Mouse (Mus musculus): ENCODE measurements around the gene Abcf1.
"Not testable (repeated sequence)": the region's sequence is repeated elsewhere in the genome, so short reads cannot be mapped to it uniquely, and the experiment has no call there.

The Abcf1 gene

DNA sequence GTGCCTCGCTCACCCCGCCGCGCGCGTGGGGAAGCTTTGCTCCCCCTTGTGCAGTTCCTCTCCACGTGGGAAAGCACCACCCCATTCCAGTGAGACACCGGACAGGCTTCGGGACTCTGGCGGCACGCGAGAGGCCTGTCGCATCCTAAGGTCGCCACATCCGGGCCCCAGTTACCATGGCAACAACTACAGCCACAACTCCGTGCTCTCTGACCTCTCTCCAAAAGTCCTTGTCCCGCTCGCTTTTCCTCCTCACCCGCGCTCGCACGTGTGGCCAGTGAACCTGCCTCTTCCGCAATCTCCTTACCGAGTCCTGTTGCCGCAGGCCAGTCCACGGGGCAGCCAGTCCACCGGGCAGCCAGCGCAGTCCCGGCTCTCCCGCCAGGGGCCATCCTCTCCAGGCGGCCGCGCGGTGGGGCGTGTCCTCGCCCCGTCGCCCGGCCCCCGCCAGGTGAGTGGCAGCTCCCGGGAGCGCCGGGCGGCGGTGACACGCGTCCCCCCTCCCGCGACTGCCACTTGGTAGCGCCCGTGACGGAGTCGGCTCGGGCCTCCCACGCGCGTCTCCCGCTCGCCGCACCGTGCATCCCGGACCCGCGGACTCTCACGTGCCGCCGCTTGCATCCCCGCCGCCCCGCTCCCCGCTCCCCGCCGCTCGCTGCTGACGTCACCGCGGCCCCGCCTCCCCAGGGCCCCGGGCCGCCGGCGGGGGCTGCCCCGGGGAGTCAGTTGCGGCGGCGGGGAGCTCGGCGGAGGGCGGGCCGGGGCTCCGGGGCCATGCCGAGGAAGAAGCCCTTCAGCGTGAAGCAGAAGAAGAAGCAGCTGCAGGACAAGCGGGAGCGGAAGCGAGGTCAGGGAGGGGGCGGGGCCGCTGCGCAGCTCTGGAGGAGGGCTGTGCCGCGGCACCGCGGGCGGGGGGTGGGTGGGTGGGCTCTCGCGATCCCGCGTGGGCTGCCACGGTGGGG lies 10.1 kb upstream of the Abcf1 start, which contains the start of the genes Gnl1 and Prr3:
Gene Gnl1, plus strand, starts transcription at position 451 of the 962 bp plus-strand sequence.
Gene Prr3, minus strand, starts transcription at position 836 of the 962 bp plus-strand sequence.
- peak; percentile 97 for DNase-seq (ENCODE audit: low read depth, low spot score)

DNA sequence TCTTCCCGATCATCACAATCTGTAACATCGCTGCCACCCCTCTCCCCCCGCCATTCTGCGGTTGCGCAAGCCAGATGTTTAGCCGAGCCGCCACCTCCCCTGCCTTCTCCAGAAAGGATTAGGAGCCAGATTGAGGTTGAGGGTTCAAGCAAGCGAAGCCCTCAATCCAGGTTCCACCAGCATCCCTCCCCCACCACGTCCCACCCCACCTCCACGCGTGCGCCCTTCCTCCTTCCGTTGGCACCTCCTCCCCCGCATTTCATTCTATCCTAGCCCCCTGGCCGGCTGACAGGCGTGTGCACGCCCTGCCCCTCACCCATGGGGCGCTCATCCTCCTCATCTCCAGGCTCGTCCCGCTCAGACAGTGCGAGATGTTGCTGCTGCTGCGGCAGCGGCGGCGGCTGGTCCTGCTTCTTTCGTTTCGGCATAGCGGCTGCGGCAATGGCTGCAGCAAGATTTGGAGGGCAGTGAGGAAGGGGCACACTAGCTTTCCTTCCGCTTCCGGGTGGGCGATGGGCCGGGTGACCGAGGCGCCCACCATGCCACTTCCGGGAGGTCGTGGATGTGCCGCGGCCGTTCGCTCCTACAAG lies 9.3 kb upstream of the Abcf1 start:
- DNase-seq (ENCODE audit: low read depth, low spot score): peak; percentile 92

DNA sequence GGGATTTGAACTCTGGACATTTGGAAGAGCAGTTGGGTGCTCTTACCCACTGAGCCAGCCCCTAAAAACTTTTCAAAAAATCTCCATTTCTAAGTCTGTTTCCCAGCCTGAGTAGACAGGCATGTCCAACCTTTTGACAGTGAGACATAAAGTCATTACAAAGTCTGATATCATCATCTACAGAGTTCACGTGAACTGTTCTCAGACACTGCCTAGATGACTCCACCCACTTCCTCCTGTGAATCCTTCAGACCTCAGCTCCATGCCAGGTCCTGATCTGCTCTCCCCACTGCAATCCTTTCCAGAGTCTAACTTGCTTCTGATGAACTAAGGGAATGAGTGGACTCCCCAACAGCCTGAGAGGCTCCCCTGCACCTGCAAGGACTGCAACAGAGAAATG lies 2.6 kb upstream of the Abcf1 start:
- DNase-seq (ENCODE audit: low read depth, low spot score): peak; percentile 50

DNA sequence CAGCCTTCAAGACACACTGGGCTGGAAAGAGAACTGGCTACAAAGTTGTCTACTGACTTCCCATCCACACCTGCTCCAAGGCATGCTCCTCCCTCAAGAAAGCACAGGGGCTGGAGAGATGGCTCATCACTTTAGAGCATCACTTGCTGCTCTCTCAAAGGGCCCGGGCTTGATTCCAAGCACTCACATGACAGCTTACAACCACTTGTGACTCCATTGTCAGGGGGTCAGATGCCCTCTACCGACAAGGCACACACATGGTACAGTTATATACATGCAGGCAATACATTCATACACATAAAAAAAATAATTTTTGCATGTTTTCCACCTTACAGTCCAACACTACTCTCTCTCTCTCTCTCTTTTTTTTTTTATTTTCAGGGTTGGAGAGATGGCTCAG lies 1.9 kb downstream of the Abcf1 start:
- DNase-seq (ENCODE audit: low read depth, low spot score): no peak

DNA sequence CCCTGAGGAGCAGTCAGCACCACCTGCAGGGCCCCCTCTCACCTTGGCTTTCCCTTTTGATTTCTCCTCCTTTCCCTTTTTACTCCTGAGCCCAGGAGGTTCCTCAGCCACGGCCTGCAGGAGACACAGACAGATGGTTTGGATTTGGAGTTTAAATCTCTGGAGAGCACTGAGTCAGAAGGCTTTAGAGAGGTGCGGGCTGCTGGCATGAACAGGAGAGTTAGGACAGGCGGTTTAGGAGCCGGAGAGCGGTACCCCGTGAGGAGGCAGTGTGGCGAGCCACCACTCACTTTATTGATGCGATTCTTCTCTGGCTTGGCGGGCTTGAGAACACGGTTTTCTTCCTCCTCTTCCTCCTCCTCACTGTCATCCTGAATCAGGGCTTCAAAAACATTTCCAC lies 6.3 kb downstream of the Abcf1 start:
- DNase-seq (ENCODE audit: low read depth, low spot score): no peak

DNA sequence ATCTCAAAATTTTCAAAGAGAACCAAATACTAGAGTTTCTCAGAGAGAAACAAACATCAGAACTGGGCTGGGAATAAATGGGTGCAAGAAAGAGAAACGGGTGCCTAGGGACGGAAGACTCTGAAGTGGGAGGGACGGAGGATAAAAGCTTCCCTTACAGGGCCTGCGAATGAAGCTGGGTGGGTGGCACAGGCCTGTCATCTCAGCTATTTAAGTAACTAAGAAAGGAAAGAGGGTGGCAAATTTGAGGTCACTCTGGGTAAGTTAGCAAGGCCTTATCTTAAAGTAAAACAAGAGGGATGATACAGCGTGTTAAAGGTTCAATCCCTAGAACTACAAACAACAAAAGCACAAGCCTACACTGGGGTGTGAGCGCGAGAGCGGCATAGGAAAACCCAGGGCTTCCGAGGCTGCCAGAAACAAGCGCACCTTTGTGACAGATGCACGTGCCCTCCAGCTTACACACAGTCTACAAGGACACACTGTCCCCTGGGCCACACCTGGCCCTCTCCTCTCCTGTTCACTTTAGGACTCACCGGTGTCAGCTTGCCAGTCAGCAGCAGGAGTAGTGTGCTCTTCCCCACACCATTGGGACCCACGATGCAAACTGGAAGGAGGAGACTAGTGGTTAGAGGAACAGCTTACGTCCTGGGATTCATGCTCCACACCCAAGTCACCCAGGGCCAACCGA lies 10.9 kb downstream of the Abcf1 start:
- no peak for DNase-seq (ENCODE audit: low read depth, low spot score)

DNA sequence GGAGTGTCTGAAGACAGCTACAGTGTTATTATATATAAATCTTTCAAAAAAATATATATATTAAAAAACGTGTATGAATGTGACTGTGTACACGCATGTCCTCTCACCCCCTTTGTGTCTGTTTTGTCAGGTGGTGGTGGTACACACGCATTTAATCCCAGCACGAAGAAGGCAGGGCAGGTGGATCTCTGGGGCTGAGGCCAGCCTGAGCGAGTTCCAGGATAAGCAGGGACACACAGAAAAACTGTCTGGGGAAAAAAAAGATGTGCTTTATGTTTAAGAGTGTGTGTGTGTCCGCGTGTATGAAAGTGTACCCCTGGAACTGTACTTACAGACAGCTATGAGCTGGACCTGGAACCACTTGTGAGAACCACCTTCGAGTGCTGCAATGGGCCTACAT lies 14.9 kb downstream of the Abcf1 start:
- DNase-seq (ENCODE audit: low read depth, low spot score): no peak

DNA sequence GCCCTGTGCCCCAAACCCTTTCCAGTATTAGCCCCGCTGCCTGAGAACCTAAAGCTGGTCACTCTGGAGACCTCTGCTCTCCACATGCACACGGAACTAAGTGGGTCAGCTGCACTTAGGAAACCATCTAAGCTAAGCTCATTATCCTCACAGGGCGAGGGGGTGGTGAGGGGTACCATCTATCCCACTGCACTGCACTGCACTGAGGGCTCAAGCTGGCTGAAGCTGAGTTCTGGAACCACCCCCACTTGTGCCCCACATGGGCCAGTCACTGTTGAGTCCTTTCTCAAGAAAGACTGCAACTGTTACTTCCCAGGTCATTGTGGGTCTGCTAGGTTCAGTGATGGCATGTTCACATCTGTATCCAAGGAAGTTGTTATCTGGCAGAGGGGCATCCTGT lies 17.0 kb downstream of the Abcf1 start:
- not testable (repeated sequence) for DNase-seq (ENCODE audit: low read depth, low spot score)

DNA sequence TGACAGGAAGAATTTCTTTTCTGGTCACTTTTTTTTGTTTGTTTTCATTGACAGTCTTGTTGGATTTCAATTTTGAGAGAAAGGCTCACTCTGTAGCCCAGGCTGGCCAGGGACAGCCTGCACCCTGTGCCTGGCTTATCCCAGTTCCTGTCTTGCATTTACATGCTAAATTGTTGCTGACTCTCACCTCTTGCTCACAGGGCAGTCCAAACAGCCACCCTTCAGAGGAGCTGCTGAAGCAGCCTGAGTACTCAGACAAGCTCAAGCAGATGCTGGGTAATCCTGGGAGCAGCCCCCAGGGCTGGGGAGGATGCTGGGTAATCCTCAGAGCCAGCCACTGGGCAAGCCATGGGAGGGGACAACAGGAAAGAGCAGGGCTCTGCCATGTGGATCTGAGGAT lies 18.6 kb downstream of the Abcf1 start:
- not testable (repeated sequence) for DNase-seq (ENCODE audit: low read depth, low spot score)

DNA sequence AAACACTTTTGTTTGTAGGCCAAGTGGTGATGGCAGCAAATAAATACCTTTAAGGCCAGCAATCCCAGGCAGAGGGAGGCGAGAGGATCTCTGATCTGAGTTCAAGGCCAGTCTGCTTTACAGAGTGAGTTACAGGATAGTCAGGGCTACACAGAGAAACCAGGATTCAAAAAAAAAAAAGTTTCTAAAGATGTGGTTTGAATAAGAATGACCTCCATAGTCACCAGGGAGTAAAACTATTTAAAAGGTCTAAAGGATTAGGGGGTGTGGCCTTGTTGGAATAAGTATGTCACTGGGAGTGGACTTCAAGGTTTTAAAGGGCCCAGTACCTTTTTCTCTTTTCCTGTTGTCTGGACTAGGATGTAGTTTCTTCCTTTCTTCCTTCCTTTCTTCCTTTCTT lies 29.6 kb downstream of the Abcf1 start:
- peak; percentile 97 for DNase-seq (ENCODE audit: low read depth, low spot score)

DNA sequence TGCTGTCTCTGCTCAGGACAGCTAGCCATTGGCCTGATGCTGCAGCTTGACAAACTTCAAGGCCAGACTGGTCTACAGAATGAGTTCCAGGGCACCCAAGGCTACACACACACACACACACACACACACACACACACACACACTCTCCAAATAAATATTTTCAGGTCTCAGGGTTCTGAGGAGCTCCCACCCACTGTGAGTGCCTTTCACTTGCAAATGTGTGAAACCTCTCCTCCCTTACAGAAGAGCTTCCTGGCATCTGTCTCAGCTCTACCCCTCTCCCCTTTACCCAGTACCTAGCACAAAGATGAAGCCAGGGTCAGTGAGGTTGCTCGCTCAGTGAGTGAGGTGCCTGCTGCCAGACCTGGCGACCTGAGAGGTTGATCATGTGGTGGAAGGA lies 30.5 kb downstream of the Abcf1 start:
- peak; percentile 95 for DNase-seq (ENCODE audit: low read depth, low spot score)

DNA sequence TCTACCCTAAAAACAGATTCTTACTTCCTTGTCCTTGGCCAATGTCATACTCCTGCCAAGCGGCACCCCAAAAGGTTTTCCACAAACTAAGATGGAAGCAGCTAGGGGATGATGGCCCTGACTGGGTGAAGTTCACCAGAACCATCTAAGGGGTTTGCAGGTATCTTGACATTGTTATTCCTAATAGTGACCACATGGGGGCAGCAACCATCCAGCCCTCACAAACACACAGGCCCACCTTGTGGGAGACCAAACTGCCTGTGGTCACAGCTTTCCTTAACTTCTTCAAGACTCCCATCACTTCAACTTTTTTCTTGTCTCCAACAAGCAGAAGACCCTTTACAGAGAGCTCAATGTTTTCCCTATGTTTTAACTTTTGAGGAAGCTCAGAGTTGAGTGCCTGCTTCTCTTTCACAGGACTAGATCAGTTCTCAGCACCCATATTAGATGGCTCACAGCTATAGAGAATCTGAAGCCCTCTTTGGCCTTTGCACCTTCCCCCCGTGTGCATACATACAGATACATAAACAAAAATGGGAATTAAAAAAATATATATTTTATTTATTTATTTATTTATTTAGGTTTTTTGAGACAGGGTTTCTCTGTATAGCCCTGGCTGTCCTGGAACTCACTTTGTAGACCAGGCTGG lies 31.7 kb downstream of the Abcf1 start:
- peak; percentile 89 for DNase-seq (ENCODE audit: low read depth, low spot score)

DNA sequence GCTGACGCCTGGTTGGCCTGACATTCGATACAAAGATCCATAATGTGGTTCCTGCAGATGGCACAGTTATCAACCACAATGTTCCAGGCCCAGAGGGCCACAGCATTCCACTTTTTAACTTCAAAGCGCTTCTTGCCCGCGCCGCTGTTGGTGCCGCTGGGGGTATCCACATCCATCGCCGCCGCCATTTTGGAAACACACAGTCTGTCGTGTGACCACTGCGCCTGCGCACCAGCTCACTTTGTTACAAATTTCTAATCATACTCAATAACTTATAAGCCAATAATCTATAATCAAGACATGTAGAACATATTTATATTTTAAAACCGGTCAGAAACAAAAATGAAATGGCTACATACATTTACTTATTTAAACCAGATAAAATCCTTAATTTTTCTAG lies 33.8 kb downstream of the Abcf1 start:
- DNase-seq (ENCODE audit: low read depth, low spot score): peak; percentile 58

DNA sequence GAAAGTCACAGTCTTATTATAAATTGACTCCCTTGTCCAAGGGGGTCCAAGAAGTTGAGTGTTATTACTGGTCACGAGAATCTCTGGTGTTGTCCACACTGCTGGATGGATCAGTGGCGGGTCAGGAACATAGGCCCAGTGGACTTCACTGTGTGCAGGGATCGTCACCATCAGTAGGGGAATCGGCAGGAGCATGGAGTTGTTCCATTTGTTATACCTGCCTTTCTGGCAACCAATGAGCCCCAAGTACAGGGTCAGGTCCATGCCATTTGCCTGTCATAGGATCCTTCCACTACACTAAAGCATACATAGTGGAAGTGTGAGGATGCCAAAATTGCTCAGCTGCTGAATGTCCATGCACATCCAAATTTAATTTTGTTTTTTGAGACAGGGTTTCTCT lies 37.0 kb downstream of the Abcf1 start:
- no peak for DNase-seq (ENCODE audit: low read depth, low spot score)

DNA sequence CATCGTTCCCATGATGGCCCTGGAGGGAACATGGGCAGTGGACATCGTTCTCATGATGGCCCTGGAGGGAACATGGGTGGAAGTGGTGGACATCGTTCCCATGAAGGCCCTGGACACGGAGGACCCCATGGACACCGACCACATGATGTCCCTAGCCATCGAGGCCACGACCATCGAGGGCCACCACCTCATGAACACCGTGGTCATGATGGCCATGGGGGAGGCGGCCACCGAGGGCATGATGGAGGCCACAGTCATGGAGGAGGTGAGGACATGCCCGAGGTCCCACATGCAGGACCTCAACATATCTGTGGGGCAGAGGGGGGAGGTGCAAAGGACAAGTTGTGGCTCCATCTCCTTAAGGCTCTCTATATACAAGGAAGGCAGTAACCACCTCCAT lies 38.9 kb downstream of the Abcf1 start:
- no peak for DNase-seq (ENCODE audit: low read depth, low spot score)

DNA sequence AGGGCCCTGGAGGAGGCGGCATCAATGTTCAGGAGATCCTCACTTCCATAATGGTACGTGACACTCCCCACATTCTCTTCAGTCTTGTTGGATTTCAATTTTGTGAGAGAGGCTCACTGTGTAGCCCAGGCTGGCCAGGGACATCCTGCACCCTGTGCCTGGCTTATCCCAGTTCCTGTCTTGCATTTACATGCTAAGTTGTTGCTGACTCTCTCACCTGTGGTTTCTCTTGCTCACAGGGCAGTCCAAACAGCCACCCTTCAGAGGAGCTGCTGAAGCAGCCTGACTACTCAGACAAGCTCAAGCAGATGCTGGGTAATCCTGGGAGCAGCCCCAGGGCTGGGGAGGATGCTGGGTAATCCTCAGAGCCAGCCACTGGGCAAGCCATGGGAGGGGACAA lies 40.0 kb downstream of the Abcf1 start:
- no peak for DNase-seq (ENCODE audit: low read depth, low spot score)

DNA sequence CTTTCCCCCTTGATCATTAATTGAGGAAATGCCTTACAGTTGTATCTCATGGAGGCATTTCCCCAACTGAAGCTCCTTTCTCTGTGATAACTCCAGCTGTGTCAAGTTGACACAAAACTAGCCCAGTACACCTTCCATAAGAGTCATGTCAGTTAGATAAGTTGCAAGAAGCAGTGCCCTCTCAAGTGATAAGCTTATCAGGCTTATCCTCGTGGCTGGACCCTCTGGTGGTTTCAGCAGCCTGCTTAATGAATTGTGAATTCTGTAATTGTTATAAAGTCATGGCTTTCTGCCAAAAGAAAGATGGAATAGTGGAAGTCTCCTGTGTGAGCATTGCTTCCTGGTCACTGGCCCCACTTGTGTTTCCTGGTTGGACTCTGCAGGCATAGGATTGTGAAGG lies 42.1 kb downstream of the Abcf1 start:
- DNase-seq (ENCODE audit: low read depth, low spot score): no peak

DNA sequence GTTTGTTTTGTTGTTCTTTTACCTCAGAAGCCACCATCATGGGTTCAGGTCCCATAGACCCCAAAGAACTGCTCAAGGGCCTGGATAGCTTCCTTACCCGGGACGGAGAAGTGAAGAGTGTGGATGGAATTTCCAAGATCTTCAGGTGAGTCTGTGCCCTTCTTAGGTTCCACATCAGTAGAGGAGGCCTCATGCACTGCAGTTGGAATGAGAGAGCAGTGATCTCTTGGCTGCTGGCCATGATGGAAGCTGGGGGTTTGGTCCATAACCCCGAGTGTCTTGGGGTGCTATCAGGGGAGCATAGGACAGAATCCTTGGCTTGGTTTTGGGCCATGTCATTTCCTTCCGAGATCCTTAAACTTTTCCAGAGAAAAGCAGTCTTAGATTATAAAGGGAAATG lies 46.3 kb downstream of the Abcf1 start:
- no peak for DNase-seq (ENCODE audit: low read depth, low spot score)

DNA sequence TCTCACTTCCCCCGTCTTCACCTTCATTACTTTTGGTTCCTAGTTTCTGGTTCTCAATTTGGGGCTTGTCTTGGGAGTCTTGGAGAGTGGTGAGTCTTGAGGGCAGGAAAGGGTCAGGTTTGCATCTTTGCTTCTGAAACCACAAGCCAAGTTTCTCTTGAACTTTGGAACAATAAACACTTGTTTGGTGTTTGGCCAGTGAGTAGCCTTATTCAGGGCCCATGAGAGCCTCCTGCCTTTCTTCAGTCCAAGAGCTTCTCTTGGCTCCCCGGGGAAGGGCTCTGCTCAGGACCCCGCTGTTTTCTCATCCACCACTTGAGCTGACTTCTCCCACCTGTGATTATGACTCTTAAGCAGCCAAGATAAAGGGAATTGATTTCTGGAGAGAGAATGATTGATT lies 47.0 kb downstream of the Abcf1 start:
- DNase-seq (ENCODE audit: low read depth, low spot score): no peak

DNA sequence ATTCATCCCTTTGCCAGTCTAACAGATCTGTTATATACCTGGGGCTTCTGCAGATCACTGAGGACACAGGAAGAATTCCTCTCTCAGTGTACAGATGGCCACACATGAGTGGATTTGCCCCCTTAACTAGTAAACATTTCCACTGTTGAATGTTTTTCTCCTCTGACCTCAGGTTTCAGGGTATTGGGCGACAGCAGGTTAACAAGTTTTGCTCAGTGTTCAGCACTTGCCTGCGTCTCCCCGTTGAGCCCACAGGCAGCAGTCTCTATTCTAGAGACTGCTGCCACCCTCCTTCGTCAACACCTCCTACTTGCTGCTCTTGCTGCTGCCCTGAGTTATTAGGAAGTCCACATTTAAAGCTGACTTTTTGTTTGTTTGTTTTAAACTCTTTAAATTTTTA lies 47.9 kb downstream of the Abcf1 start:
- DNase-seq (ENCODE audit: low read depth, low spot score): no peak

DNA sequence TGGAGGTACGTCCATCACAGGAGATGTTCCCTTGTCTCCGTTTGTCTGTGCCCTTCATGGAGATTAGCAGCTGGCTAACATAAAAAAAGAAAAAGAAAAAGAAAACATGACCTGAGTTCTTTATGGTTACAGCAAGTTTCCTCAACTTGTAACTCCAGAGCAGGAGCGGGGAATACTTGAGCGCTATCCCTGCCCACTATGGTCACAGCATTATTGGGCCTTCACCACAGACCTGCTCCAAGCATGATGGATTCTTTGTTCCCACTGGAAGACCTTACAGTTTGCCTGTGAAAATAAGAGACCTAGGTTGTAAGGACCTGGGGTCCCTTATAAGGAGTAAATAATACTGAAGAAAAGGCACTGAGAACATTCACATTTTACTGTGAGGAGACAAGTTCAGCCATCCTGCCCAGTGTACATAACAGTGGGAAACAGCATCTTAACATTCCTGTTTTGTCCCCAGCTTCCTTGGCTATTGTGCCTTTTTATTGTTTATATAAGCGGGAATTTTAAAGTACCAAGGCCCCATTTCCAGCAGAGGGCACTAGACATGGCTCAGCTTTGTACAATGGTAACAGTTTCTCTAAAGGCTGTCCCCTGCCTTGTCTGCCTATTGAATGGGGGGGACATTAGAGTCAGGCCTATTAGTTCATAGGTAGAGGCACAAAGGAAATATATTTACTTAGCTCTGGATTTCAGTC lies 48.5 kb downstream of the Abcf1 start:
- DNase-seq (ENCODE audit: low read depth, low spot score): peak; percentile 80

Measured in R1 (cell line).